Mouse (Mus musculus) MEL (cell line): ENCODE measurements around the gene Ptma. TPM values are rescaled to one million over a fixed set of nuclear protein-coding genes. Genes with fewer than 3 reads are reported as not detected.

Source experiments
- DNase-seq: peaks from one replicate; pipeline ENCODE4 v3.0.0; 2011; ENCODE audit warnings: low read depth, low spot score
- H3K27ac ChIP-seq: 2 replicates; pipeline ENCODE4 v1.5.1; 2012; ENCODE audit warnings: low read depth, mild to moderate bottlenecking, control low read depth, low read length, moderate library complexity; ENCODE audit not compliant: control insufficient read depth
- H3K27me3 ChIP-seq, 2 experiments: fragments of 150-350 bp in 1 of 2; sonication (generic) in 1 of 2; 2 replicates each; pipeline ENCODE4 v1.6.1; 2012; ENCODE audit warnings: low read length in 2 of 2, mild to moderate bottlenecking in 2 of 2, improper control_type of control experiment in 1 of 2, moderate library complexity in 1 of 2; ENCODE audit not compliant: insufficient read depth in 2 of 2, control insufficient read depth in 1 of 2
- H3K36me3 ChIP-seq, 2 experiments: 2 replicates each; pipeline ENCODE4 v1.6.1; 2012 to 2014; ENCODE audit warnings: low read length in 2 of 2, improper control_type of control experiment in 1 of 2, inconsistent platforms in 1 of 2, mild to moderate bottlenecking in 1 of 2; ENCODE audit not compliant: insufficient read depth in 2 of 2, control insufficient read depth in 1 of 2
- H3K4me1 ChIP-seq, 2 experiments: fragments of 150-350 bp in 1 of 2; sonication (generic) in 1 of 2; 2 replicates each; pipeline ENCODE4 v1.6.1; 2012; ENCODE audit warnings: low read length in 2 of 2, improper control_type of control experiment in 1 of 2, mild to moderate bottlenecking in 1 of 2; ENCODE audit not compliant: insufficient read depth in 2 of 2, control insufficient read depth in 1 of 2
- H3K4me3 ChIP-seq, 2 experiments: fragments of 150-350 bp in 1 of 2; sonication (generic) in 1 of 2; 2 replicates each; pipeline ENCODE4 v1.5.1; 2012; ENCODE audit warnings: low read depth in 2 of 2, low read length in 2 of 2, mild to moderate bottlenecking in 2 of 2, moderate library complexity in 2 of 2, control low read depth in 1 of 2, improper control_type of control experiment in 1 of 2; ENCODE audit not compliant: control insufficient read depth in 1 of 2, insufficient read depth in 1 of 2
- H3K79me2 ChIP-seq: 2 replicates; pipeline ENCODE4 v1.6.1; 2012; ENCODE audit warnings: mild to moderate bottlenecking, low read length, moderate library complexity; ENCODE audit not compliant: control insufficient read depth, poor library complexity, insufficient read depth
- H3K9ac ChIP-seq: 2 replicates; pipeline ENCODE4 v1.6.1; 2012; ENCODE audit warnings: low read depth, mild to moderate bottlenecking, control low read depth, low read length, moderate library complexity; ENCODE audit not compliant: control insufficient read depth, poor library complexity, severe bottlenecking
- H3K9me3 ChIP-seq: fragments of 150-350 bp; sonication (generic); replicated peaks from 2 replicates; pipeline ENCODE4 v1.6.1; 2012; ENCODE audit warnings: mild to moderate bottlenecking, low read length, improper control_type of control experiment, moderate library complexity; ENCODE audit not compliant: insufficient read depth
- CHD1 ChIP-seq: IDR thresholded peaks from 2 replicates; pipeline ENCODE4 v1.6.1; 2012; ENCODE audit warnings: low read depth, mild to moderate bottlenecking, inconsistent platforms, low read length, improper control_type of control experiment
- CTCF ChIP-seq, 3 experiments: IDR thresholded peaks in 2 of 3; conservative IDR thresholded peaks in 1 of 3; 2 replicates each; pipeline ENCODE4 v1.5.1; 2011 to 2012; ENCODE audit warnings: low read length in 3 of 3, low read depth in 2 of 3, mild to moderate bottlenecking in 2 of 3, improper control_type of control experiment in 1 of 3, inconsistent platforms in 1 of 3, mixed read lengths in 1 of 3, moderate library complexity in 1 of 3; ENCODE audit not compliant: control insufficient read depth in 1 of 3, insufficient read depth in 1 of 3, poor library complexity in 1 of 3, severe bottlenecking in 1 of 3
- ELF1 ChIP-seq: IDR thresholded peaks from 2 replicates; pipeline ENCODE4 v1.6.1; 2014; ENCODE audit warnings: low read depth, mild to moderate bottlenecking, inconsistent platforms, low read length, improper control_type of control experiment, moderate library complexity
- EP300 ChIP-seq, 2 experiments: IDR thresholded peaks; 2 replicates each; pipeline ENCODE4 v1.6.1; 2011; ENCODE audit warnings: improper control_type of control experiment in 2 of 2, low read length in 2 of 2, low read depth in 1 of 2, mild to moderate bottlenecking in 1 of 2
- ETS1 ChIP-seq: IDR thresholded peaks from 2 replicates; pipeline ENCODE4 v1.6.1; 2012; ENCODE audit warnings: low read depth, mild to moderate bottlenecking, inconsistent platforms, low read length, improper control_type of control experiment, moderate library complexity
- GABPA ChIP-seq: IDR thresholded peaks from 2 replicates; pipeline ENCODE4 v1.6.1; 2012; ENCODE audit warnings: low read depth, mild to moderate bottlenecking, inconsistent platforms, low read length, improper control_type of control experiment, moderate library complexity
- GATA1 ChIP-seq: IDR thresholded peaks from 2 replicates; pipeline ENCODE4 v1.6.1; 2011; ENCODE audit warnings: low read depth, low read length, improper control_type of control experiment
- HCFC1 ChIP-seq: IDR thresholded peaks from 2 replicates; pipeline ENCODE4 v1.6.1; 2012; ENCODE audit warnings: low read depth, mild to moderate bottlenecking, inconsistent platforms, low read length, improper control_type of control experiment, moderate library complexity
- JUND ChIP-seq: IDR thresholded peaks from 2 replicates; pipeline ENCODE4 v1.6.1; 2011; ENCODE audit warnings: low read depth, mild to moderate bottlenecking, improper control_type of control experiment, low read length
- KAT2A ChIP-seq: conservative IDR thresholded peaks from 2 replicates; pipeline ENCODE4 v1.6.1; 2012; ENCODE audit warnings: low read depth, low read length, improper control_type of control experiment, inconsistent platforms
- MAFK ChIP-seq: IDR thresholded peaks from 2 replicates; pipeline ENCODE4 v1.6.1; 2011; ENCODE audit warnings: low read depth, mild to moderate bottlenecking, low read length, improper control_type of control experiment, borderline replicate concordance
- MAX ChIP-seq: IDR thresholded peaks from 2 replicates; pipeline ENCODE4 v1.6.1; 2011; ENCODE audit warnings: low read length, improper control_type of control experiment
- MAZ ChIP-seq: IDR thresholded peaks from 2 replicates; pipeline ENCODE4 v1.6.1; 2012; ENCODE audit warnings: low read depth, mild to moderate bottlenecking, inconsistent platforms, low read length, improper control_type of control experiment
- MEF2A ChIP-seq: IDR thresholded peaks from 2 replicates; pipeline ENCODE4 v1.6.1; 2014; ENCODE audit warnings: low read depth, mild to moderate bottlenecking, inconsistent platforms, low read length, improper control_type of control experiment; ENCODE audit not compliant: poor library complexity, insufficient replicate concordance, severe bottlenecking; ENCODE audit errors: extremely low read depth
- MXI1 ChIP-seq: IDR thresholded peaks from 2 replicates; pipeline ENCODE4 v1.6.1; 2011; ENCODE audit warnings: mild to moderate bottlenecking, low read depth, low read length, improper control_type of control experiment
- MYB ChIP-seq: IDR thresholded peaks from 2 replicates; pipeline ENCODE4 v1.6.1; 2011; ENCODE audit warnings: mild to moderate bottlenecking, low read depth, low read length, improper control_type of control experiment
- MYC ChIP-seq: IDR thresholded peaks from 2 replicates; pipeline ENCODE4 v1.6.1; 2011; ENCODE audit warnings: low read depth, mild to moderate bottlenecking, low read length, improper control_type of control experiment, moderate library complexity
- NELFE ChIP-seq: IDR thresholded peaks from 2 replicates; pipeline ENCODE4 v1.6.1; 2011; ENCODE audit warnings: low read depth, low read length, improper control_type of control experiment
- NRF1 ChIP-seq: IDR thresholded peaks from 2 replicates; pipeline ENCODE4 v1.6.1; 2014; ENCODE audit warnings: low read depth, mild to moderate bottlenecking, inconsistent platforms, low read length, improper control_type of control experiment, moderate library complexity; ENCODE audit not compliant: poor library complexity, insufficient read depth, severe bottlenecking
- POLR2A ChIP-seq, 2 experiments: IDR thresholded peaks; 2 replicates each; pipeline ENCODE4 v1.6.1; 2011 to 2012; ENCODE audit warnings: low read length in 2 of 2, mild to moderate bottlenecking in 2 of 2, control low read depth in 1 of 2, improper control_type of control experiment in 1 of 2, low read depth in 1 of 2, moderate library complexity in 1 of 2; ENCODE audit not compliant: control insufficient read depth in 1 of 2, insufficient read depth in 1 of 2, poor library complexity in 1 of 2
- POLR2AphosphoS2 ChIP-seq: IDR thresholded peaks from 2 replicates; pipeline ENCODE4 v1.6.1; 2011; ENCODE audit warnings: low read length, improper control_type of control experiment
- POLR2AphosphoS5 ChIP-seq: IDR thresholded peaks from 2 replicates; pipeline ENCODE4 v1.6.1; 2012; ENCODE audit warnings: low read depth, borderline replicate concordance, mild to moderate bottlenecking, inconsistent platforms, low read length, moderate library complexity, mixed read lengths
- RAD21 ChIP-seq: IDR thresholded peaks from 2 replicates; pipeline ENCODE4 v1.6.1; 2011; ENCODE audit warnings: mild to moderate bottlenecking, low read depth, low read length, improper control_type of control experiment
- RCOR1 ChIP-seq: IDR thresholded peaks from 2 replicates; pipeline ENCODE4 v1.6.1; 2012; ENCODE audit warnings: low read depth, mild to moderate bottlenecking, inconsistent platforms, low read length, improper control_type of control experiment
- SIN3A ChIP-seq: IDR thresholded peaks from 2 replicates; pipeline ENCODE4 v1.6.1; 2012; ENCODE audit warnings: low read length, improper control_type of control experiment, inconsistent platforms
- SMC3 ChIP-seq: IDR thresholded peaks from 2 replicates; pipeline ENCODE4 v1.6.1; 2011; ENCODE audit warnings: low read depth, low read length, improper control_type of control experiment
- TAL1 ChIP-seq: IDR thresholded peaks from 2 replicates; pipeline ENCODE4 v1.6.1; 2012; ENCODE audit warnings: mild to moderate bottlenecking, inconsistent platforms, low read length, moderate library complexity, mixed read lengths
- TBP ChIP-seq: IDR thresholded peaks from 2 replicates; pipeline ENCODE4 v1.8.0; 2011; ENCODE audit warnings: low read depth, low read length, improper control_type of control experiment
- TCF12 ChIP-seq: IDR thresholded peaks from 2 replicates; pipeline ENCODE4 v1.6.1; 2014; ENCODE audit warnings: low read depth, mild to moderate bottlenecking, inconsistent platforms, low read length, improper control_type of control experiment, moderate library complexity
- UBTF ChIP-seq: IDR thresholded peaks from 2 replicates; pipeline ENCODE4 v1.6.1; 2012; ENCODE audit warnings: low read depth, mild to moderate bottlenecking, inconsistent platforms, low read length, improper control_type of control experiment, moderate library complexity, borderline replicate concordance; ENCODE audit not compliant: insufficient read depth
- USF1 ChIP-seq: IDR thresholded peaks from 2 replicates; pipeline ENCODE4 v1.6.1; 2014; ENCODE audit warnings: low read depth, mild to moderate bottlenecking, inconsistent platforms, low read length, improper control_type of control experiment, moderate library complexity
- USF2 ChIP-seq, 2 experiments: IDR thresholded peaks; 2 replicates each; pipeline ENCODE4 v1.6.1; 2011 to 2012; ENCODE audit warnings: improper control_type of control experiment in 2 of 2, low read length in 2 of 2, borderline replicate concordance in 1 of 2, inconsistent platforms in 1 of 2, low read depth in 1 of 2, mild to moderate bottlenecking in 1 of 2; ENCODE audit not compliant: insufficient read depth in 1 of 2
- ZC3H11A ChIP-seq: IDR thresholded peaks from 2 replicates; pipeline ENCODE4 v1.6.1; 2012; ENCODE audit warnings: low read depth, mild to moderate bottlenecking, inconsistent platforms, low read length, improper control_type of control experiment
- ZKSCAN1 ChIP-seq: IDR thresholded peaks from 2 replicates; pipeline ENCODE4 v1.6.1; 2012; ENCODE audit warnings: low read depth, mild to moderate bottlenecking, inconsistent platforms, low read length, improper control_type of control experiment, moderate library complexity
- ZMIZ1 ChIP-seq: IDR thresholded peaks from 2 replicates; pipeline ENCODE4 v1.6.1; 2012; ENCODE audit warnings: low read depth, mild to moderate bottlenecking, inconsistent platforms, low read length, improper control_type of control experiment, moderate library complexity
- ZNF384 ChIP-seq: IDR thresholded peaks from 2 replicates; pipeline ENCODE4 v1.6.1; 2012; ENCODE audit warnings: low read depth, mild to moderate bottlenecking, inconsistent platforms, low read length, improper control_type of control experiment
- polyA plus RNA-seq, 2 experiments: library from polyadenylated mRNA; stranded (reverse) in 1 of 2; unstranded in 1 of 2; fragments of >175 nt in 1 of 2; fragments of >200 nt in 1 of 2; gene quantifications; 2 replicates each; pipeline versions ENCODE4 v1.2.1 to v1.2.4; 2012; ENCODE audit warnings: low replicate concordance in 2 of 2, low read depth in 1 of 2; ENCODE audit not compliant: insufficient read length in 2 of 2, insufficient read depth in 1 of 2, missing spikeins in 1 of 2
- total RNA-seq: library from RNA; depleted of rRNA; stranded (reverse); fragments of 300-350 nt; gene quantifications from 2 replicates; pipeline ENCODE4 v1.2.3, GENCODE M21; 2012

Ptma gene
- total and polyA plus RNA-seq, 3 experiments: 2,419 to 4,891 (median 3,309) TPM

DNA sequence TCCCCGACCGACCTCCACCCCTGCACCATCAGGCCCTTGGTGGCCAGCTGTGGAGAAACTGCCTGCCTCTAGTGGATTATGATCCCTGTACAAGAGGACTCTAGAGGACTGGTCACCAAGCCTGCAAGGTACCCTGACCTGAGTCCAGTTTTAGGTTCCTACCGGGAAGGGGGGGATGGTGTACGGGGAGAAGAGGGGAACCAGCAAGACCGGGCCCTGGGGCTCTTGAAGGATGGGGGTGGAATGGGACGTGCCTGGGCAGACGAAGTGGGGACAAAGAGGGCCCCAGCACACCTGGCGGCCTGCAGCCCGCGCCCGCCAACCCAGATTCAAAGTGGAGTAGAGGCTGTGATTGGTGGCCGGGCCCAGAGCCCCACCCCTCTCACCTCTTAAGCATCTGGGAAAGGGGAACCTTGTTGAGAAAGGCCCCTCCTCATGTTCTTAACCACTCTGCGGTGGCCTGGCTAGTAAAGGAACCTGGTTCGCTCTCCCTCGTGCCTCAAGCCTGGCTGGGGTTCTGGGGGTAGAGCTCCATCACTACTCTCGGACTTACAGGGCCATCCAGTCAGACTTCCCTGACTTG lies 23.3 kb upstream of the Ptma start:
- DNase-seq: peak; percentile 93
- Histone ChIP-seq H3K79me2 (peaks cover 8% of the 10 kb centered on the region; the same call in 1 of the 2 replicates), H3K4me1 (peaks cover 6 to 36% of the 10 kb centered on the region in 2 experiments; a peak in 3 of 4 replicates), H3K27me3 (no peaks in the 10 kb centered on the region), H3K36me3 (peaks cover 0 to 11% of the 10 kb centered on the region in 2 experiments; a peak in 2 of 4 replicates), H3K27ac (peak overlapping the region; percentile 84), H3K4me3 (peak overlapping the region; percentile 44 to 48), H3K9me3 (no peaks in the 10 kb centered on the region), H3K9ac (peak overlapping the region; percentile 86)
- TF ChIP-seq ZC3H11A (no peak), JUND (no peak), RCOR1 (peak; percentile 37; the same call in 1 of the 2 replicates), USF2 (IDR thresholded peaks at IDR 0.05; ENCODE audit: borderline replicate concordance in 1 of 2, insufficient read depth in 1 of 2, low read depth in 1 of 2, low read length in 2 of 2) (no peak), NELFE (peak; percentile 70), ELF1 (no peak), UBTF (no peak), MAFK (no peak), SMC3 (no peak), EP300 (IDR thresholded peaks at IDR 0.05; ENCODE audit: low read depth in 1 of 2, low read length in 2 of 2) (no peak), KAT2A (no peak; the same call in 1 of the 2 replicates), TBP (peak; percentile 73), POLR2AphosphoS2 (no peak), MXI1 (peak; percentile 37; the same call in 1 of the 2 replicates), GABPA (no peak), MAX (peak; percentile 66; the same call in 1 of the 2 replicates), POLR2A (IDR thresholded peaks at IDR 0.05; ENCODE audit: control insufficient read depth in 1 of 2, insufficient read depth in 1 of 2, low read depth in 1 of 2, low read length in 2 of 2, poor library complexity in 1 of 2) (peak; percentile 66 to 69; a peak in 3 of 4 replicates), MYB (no peak), ETS1 (no peak), USF1 (no peak), ZNF384 (no peak), MAZ (peak; percentile 44; the same call in 1 of the 2 replicates), TCF12 (0 out of 2 replicates have a peak, but pooled peaks have one; percentile 32), ZMIZ1 (peak; percentile 83), SIN3A (no peak), RAD21 (no peak), TAL1 (no peak), GATA1 (no peak), HCFC1 (0 out of 2 replicates have a peak, but pooled peaks have one; percentile 36), MYC (peak; percentile 61; the same call in 1 of the 2 replicates), MEF2A (no peak), POLR2AphosphoS5 (no peak), CTCF (IDR thresholded peaks at IDR 0.05 in 2 of 3, conservative IDR thresholded peaks at IDR 0.05 in 1 of 3; ENCODE audit: control insufficient read depth in 1 of 3, insufficient read depth in 1 of 3, low read depth in 2 of 3, low read length in 3 of 3, poor library complexity in 1 of 3, severe bottlenecking in 1 of 3) (no peak), CHD1 (no peak; the same call in 1 of the 2 replicates), NRF1 (no peak), ZKSCAN1 (no peak)
